Mouse (Mus musculus) embryonic stem cell, embryonic (primary cell): ENCODE results near the gene Gm11037.

Experiments used
- CTCF ChIA-PET, 4 experiments: fragments of 300-600 bp in 2 of 4; fragments of 350-600 bp in 2 of 4; sonication (Branson Sonifier 250); formaldehyde crosslinking; loops; one replicate each; lab custom pipeline; 2022; ENCODE audit warnings: inconsistent platforms in 2 of 4; lab: Charles Lee
- POLR2A ChIA-PET, 4 experiments: fragments of 300-600 bp in 2 of 4; fragments of 350-600 bp in 2 of 4; sonication (Branson Sonifier 250); formaldehyde crosslinking; loops; one replicate each; lab custom pipeline; 2022; ENCODE audit warnings: antibody characterized with exemption in 4 of 4, inconsistent platforms in 1 of 4; lab: Charles Lee

Gm11037 gene

DNA sequence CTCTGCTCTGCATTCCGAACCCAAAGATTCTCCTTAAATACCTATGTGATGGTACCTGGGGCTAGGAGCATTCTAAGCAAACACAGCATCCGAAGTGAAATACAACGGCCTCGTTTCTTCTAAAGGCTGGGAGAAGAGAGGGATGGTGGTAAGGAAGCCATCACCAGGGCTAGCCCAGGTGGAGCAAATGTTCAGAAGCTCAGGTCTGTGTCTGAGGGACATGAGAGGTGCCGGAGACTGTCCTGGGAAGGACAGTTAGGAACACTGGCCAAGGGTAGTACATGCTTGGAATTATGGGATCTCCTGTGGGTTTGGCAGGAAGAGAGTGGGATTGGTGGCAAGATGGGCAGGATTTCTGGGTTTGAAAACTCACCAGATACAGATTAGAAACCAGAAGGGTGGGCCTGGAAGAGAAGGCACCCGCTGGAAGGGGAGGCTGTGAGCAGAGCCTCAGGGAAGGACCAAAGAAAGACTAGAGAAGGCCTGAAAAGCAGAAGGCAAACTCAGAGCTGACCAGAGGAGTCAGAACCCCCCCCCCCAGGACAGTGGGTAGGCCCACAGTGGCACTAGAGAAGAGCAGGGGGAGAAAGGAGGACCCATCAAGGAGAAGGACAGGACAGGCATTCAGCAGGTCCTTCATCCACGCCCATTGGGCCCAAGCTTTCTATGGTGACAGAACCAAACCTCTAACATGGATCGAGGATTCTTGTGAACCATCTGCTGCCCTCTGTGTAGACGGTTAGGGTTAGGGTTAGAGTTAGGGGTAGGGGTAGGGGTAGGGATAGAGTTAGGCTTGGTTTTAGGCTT, 7.9 kb upstream of the Gm11037 start:
- POLR2A ChIA-PET: interaction anchor here in 3 of 4 experiments (0.6 to 1.9 kb wide), 3 partner anchors 26 to 832 kb away, joined by 5 to 6 read pairs (median 5); no protein-coding TSS in a partner anchor

DNA sequence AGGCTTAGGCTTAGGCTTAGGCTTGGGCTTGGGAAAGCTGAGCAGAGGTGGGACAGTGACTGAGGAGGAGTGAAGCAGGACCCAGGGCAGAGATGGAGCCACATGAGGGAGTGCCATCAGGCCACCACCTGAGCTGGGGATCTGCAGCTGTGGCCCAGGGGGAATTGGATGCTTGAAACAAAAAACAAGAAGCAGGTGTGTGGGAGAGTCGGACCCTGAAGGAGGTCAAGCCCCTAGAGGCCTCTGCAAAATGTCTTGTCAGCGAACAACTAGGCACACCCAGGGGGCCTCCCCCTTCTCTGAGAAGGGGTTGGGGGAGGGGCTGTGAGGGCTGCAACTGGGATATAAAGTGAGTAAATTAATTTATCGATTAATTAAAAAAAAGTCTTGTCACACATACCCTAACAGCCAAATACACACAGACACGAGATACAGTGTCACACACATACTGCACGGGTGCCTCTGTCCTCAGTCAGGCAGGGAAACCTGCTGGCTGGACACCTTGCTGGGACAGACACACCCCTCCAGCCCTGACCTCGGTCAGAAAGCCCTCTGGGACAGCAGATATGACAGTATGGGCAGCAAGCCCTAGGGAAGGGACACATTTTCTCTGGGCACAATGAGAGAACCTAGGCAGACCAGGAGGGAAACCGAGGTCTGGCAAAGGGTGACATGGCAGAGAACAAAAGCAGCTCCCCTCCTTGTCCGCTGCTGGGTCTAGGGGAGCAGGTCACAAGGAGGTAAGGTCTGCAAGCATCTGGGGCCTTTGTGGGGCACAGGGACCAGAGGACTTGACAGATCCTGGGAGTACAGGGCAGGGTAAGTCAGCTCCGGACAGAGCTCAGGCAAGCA, 7.1 kb upstream of the Gm11037 start:
- POLR2A ChIA-PET: interaction anchor here in 3 of 4 experiments (0.6 to 1.9 kb wide), 4 partner anchors 11 to 34 kb away, joined by 4 to 6 read pairs (median 5); partner anchors contain the start of gene 1700037H04Rik (in 1 of the 3)

More for the DNA sequence above, 7.9 kb upstream of the Gm11037 start:
- CTCF ChIA-PET: no interaction called here

DNA sequence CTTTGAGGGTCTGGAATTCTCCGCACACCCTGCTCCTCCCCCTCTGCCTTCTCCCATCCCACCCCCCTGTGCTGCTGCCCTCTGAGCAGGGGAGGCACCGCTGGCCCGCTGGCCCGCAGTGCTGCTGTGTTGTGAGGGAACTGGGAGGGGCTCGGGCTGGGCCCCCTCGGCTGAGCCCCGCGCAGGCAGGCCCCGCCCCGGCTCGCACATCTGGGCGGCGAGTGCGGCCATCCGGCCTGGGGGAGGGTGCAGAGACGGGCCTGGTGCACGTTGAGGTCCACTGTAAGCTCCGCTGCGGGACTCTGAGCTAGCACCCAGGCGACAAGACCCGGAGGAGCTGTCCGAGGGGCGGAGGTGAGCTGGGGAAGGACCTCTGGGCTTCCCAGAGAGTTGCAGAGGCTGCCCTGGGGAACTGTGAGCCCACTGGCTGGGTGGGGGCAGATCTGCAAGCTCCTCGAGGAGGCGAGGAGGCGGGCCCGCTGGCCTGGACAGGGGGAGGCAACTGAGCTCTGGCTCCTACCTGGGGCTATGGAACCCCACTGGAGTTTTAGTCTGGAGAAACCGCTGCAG, 6.1 kb upstream of the Gm11037 start, which contains the start of gene Hspa12b:
Gene Hspa12b (plus strand): TSS at position 120 of the 570 bp plus-strand sequence.
- ChIA-PET POLR2A (interaction anchor here in 2 of 4 experiments (0.8 to 1.9 kb wide), 7 partner anchors 9 to 463 kb away, joined by 3 to 6 read pairs (median 4); partner anchors contain the start of genes 1700037H04Rik (in 1 of the 2) and Ddrgk1 (in 1 of the 2)), CTCF (interaction anchor here in 3 of 4 experiments (0.5 to 1.3 kb wide), 7 partner anchors 15 to 81 kb away, joined by 3 to 7 read pairs (median 3); no protein-coding TSS in a partner anchor)

More for the DNA sequence above, 7.1 kb upstream of the Gm11037 start:
- CTCF ChIA-PET: interaction anchor here in 3 of 4 experiments (0.8 to 1.1 kb wide), 4 partner anchors 16 to 70 kb away, joined by 3 to 7 read pairs (median 3); no protein-coding TSS in a partner anchor

GRCm38 (mm10) chr2:131128211-131128610, 5.1 kb upstream of the Gm11037 start:
- POLR2A ChIA-PET: interaction anchor here in 1 of 4 experiments (1.8 kb wide), 1 partner anchor 43 kb away, joined by 5 read pairs; no protein-coding TSS in a partner anchor
- CTCF ChIA-PET: interaction anchor here in 1 of 4 experiments (1.1 kb wide), 1 partner anchor 14 kb away, joined by 4 read pairs; no protein-coding TSS in a partner anchor

DNA sequence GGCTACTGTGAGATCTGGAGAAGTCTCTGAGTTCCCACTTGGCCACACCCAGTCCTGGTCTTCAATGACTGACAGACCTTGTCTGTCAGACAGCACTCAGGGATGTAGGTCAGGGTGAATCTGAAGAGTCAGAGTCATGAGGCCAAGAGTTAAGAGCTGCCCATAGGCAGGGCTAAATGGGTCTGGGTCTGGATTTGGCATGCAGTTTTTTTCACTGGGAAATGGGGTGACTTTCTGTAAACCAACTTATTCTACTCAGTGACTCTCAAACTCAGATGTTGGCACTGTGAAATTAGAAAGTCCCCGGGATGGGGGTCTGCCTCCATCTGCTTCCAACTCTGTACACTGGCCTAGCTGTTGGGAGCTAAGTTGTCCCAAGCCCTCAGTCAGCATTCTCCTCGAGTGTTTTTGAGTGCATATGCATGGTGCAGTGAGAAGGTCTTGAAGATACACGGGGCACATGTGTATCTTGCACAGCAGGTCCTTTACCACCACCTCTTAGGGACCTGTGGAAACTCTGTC, 4.6 kb upstream of the Gm11037 start:
- POLR2A ChIA-PET: interaction anchor here in 2 of 4 experiments (0.6 to 1.8 kb wide), 4 partner anchors 14 to 194 kb away, joined by 3 to 5 read pairs (median 3); no protein-coding TSS in a partner anchor
- CTCF ChIA-PET: no interaction called here

DNA sequence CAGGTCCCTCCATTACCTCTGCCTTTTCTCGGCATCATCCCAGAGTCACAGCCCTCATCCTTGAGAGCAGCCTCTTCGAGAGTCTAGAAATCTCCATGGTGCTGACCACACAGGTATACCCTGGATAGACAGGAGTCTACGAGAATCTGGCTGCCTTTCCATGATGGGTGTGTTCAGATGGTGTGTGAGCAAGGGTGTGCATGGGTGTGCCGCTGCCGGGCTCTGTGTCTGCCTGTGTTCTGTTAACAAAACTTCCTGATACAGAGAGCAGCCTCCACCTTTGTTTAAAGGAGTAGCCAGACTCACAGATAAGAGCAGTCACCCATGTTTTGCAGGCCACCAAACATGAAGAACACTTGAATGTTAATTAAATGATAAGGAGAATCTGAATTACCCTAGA, 3.5 kb upstream of the Gm11037 start:
- ChIA-PET POLR2A (interaction anchor here in 1 of 4 experiments (1.1 kb wide), 1 partner anchor 13 kb away, joined by 3 read pairs; no protein-coding TSS in a partner anchor), CTCF (no interaction called here)

DNA sequence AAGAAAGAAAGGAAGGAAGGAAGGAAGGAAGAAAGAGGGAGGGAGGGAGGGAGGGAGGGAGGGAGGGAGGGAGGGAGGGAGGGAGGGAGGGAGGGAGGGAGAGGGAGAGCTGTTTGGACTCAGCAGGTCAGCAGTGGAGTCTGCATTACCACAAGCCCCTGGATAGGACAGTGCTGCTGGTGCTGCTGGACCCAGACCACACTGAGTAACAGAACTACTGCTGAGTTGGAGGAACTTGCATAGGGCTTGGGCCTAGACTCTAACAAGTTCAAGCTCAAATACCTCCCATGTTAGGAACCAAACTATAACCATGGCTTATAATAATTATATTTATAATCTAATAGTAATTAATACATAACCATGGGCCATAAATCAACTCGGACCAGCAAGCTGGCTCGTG, 2.4 kb upstream of the Gm11037 start:
- POLR2A ChIA-PET: interaction anchor here in 2 of 4 experiments (0.6 to 1.2 kb wide), 6 partner anchors 11 to 746 kb away, joined by 3 read pairs; no protein-coding TSS in a partner anchor
- CTCF ChIA-PET: interaction anchor here in 3 of 4 experiments (1.1 to 1.7 kb wide), 2 partner anchors 12 kb away, joined by 3 to 5 read pairs (median 4); no protein-coding TSS in a partner anchor

GRCm38 (mm10) chr2:131132111-131132888, 997 bp upstream of the Gm11037 start:
- CTCF ChIA-PET: interaction anchor here in 3 of 4 experiments (0.6 to 1.8 kb wide), 4 partner anchors 8 to 11 kb away, joined by 3 to 6 read pairs (median 3); no protein-coding TSS in a partner anchor
- POLR2A ChIA-PET: interaction anchor here in 1 of 4 experiments (0.8 to 1.1 kb wide), 2 partner anchors 8 to 76 kb away, joined by 3 to 4 read pairs; no protein-coding TSS in a partner anchor

DNA sequence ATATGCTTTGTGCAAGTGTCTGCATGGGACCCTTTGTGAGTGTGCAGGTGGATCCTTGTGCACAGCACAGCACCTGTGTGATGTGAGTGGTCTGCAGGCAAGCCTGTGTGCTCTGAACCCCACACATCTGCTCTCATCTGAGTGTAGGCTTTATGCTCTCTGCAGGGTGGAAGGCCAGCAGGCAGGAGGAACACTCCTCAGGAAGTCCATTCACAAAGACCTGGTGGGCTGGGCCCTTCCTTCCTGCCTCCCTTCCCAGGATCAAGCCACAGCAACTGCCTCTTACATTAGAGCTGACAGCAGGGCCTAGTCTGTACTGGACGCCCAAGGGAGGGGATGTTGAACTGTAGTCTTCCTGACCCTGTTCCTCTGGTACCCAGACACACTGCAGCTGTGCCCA, 1.1 kb downstream of the Gm11037 start:
- POLR2A ChIA-PET: no interaction called here

GRCm38 (mm10) chr2:131134826-131135400, 1.6 kb downstream of the Gm11037 start:
- POLR2A ChIA-PET: interaction anchor here in 1 of 4 experiments (1.2 kb wide), 1 partner anchor 44 kb away, joined by 3 read pairs; no protein-coding TSS in a partner anchor
- CTCF ChIA-PET: interaction anchor here in 1 of 4 experiments (0.6 kb wide), 1 partner anchor 91 kb away, joined by 4 read pairs; no protein-coding TSS in a partner anchor

More for the DNA sequence above, 1.1 kb downstream of the Gm11037 start:
- CTCF ChIA-PET: interaction anchor here in 1 of 4 experiments (1.1 kb wide), 1 partner anchor 8 kb away, joined by 3 read pairs; no protein-coding TSS in a partner anchor

DNA sequence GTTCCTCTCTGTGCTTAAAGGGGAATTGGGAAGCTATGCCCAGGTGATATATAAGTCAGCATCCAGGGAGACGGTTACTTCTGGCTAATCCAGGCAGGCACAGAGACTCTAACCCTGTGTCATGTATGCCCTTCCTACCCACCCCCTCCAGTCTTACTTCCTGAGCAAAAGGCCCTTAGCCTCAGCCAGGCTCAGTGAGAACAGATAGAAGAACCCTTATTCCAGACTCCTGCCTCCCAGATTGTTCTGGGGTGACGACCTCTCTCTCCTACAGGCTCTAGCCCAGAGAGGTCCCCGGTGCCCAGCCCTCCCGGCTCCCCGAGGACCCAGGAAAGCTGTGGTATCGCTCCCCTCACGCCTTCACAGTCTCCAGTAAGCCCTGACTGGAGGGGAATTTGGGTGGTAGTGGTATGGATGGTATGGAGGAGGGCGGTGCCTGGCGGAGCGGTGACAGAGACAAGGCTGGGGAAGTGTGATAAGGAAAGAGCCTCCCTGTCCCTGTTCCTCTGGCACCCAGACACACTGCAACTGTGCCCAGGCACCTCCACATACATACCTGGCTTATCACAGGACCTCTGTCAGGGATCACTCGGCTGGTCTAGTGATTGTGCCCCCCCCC, 2.3 kb downstream of the Gm11037 start:
- CTCF ChIA-PET: no interaction called here

DNA sequence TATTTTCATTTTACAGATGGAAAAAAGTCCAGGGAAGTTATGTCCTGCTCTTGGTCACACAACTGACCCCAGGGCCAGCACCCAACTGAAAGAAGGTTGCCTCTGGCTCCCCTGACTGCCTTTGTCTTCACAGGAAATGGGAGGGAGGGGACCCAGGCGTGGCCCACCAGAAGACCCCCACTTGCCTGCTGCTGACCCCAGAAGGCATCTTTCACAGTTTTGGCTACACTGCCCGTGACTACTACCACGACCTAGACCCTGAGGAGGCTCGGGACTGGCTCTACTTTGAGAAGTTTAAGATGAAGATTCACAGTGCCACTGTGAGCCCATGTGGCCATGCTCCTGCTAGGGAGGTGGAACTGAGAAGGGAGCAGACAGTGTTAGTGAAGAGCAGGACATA, 5.0 kb downstream of the Gm11037 start:
- POLR2A ChIA-PET: no interaction called here
- CTCF ChIA-PET: no interaction called here

More for the DNA sequence above, 2.3 kb downstream of the Gm11037 start:
- POLR2A ChIA-PET: interaction anchor here in 2 of 4 experiments (0.8 to 1.2 kb wide), 4 partner anchors 8 to 98 kb away, joined by 3 read pairs; partner anchors contain the start of genes Hspa12b (in 1 of the 2) and Mavs (in 1 of the 2)

DNA sequence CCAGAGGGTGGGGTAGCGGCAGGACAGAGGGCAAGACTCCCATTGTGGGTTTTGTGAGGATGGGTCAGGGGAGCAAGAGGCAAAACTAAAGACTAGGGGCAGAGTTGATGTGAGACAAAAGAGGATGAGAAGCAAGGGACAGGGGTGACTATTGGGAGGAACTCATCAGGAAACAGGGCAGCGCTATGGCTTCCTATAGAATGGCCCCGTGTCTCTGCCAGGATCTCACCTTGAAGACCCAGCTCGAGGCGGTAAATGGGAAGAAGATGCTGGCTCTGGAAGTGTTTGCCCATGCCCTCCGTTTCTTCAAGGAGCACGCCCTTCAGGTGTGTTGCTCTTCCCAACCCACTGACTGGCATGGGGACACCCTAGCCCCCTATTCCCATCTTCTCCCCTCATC, 5.5 kb downstream of the Gm11037 start:
- CTCF ChIA-PET: interaction anchor here in 1 of 4 experiments (0.5 kb wide), 1 partner anchor 115 kb away, joined by 3 read pairs; no protein-coding TSS in a partner anchor
- POLR2A ChIA-PET: interaction anchor here in 1 of 4 experiments (1.1 kb wide), 1 partner anchor 34 kb away, joined by 4 read pairs; no protein-coding TSS in a partner anchor

GRCm38 (mm10) chr2:131139287-131139686, 6.0 kb downstream of the Gm11037 start:
- ChIA-PET CTCF (interaction anchor here in 1 of 4 experiments (0.5 kb wide), 1 partner anchor 114 kb away, joined by 3 read pairs; no protein-coding TSS in a partner anchor), POLR2A (interaction anchor here in 1 of 4 experiments (1.1 kb wide), 1 partner anchor 34 kb away, joined by 4 read pairs; no protein-coding TSS in a partner anchor)

DNA sequence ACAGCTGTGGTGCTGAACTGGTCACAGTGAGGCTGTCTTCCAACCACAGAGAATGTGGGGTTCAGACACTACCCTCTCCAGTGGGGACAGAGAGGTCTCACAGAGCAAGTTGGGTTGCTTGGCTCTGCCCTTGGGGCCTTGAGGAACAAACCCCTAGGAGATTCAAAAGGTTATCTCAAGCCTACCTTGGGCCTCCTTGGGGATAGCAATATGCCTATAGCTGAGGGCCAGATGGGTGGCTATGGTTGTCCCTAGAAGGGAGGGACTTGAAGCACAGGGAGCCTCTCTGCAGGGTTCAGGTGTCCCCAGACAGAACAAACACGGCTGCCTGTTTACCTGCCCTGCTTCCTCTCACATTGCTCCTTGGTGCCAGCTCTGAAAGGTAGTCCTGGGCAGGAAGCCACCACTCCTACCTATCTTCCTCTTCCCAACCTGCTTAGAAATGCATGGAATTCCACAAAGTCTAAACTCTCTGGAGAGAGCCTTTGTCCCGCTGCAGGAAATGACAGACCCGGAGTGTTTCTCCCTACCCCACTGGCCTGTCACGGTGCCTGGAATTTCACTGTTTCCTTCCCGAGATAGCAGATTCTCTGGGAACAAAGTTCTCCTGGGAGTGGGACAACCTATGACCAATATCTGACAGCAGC, 6.7 kb downstream of the Gm11037 start:
- ChIA-PET CTCF (no interaction called here), POLR2A (interaction anchor here in 1 of 4 experiments (0.6 to 1.3 kb wide), 2 partner anchors 12 to 19 kb away, joined by 3 read pairs; partner anchors contain the start of gene 1700037H04Rik)
